Mouse (Mus musculus): ENCODE results near the gene Clec4f. TPM values are rescaled to one million over a fixed set of nuclear protein-coding genes. Genes with fewer than 3 reads are reported as not detected.
"Not testable (repeated sequence)": the region's sequence is repeated elsewhere in the genome, so short reads cannot be mapped to it uniquely, and the experiment has no call there.

Gene Clec4f
- polyA plus RNA-seq, 1 experiment from 2014 or later, result 0.24 TPM

DNA sequence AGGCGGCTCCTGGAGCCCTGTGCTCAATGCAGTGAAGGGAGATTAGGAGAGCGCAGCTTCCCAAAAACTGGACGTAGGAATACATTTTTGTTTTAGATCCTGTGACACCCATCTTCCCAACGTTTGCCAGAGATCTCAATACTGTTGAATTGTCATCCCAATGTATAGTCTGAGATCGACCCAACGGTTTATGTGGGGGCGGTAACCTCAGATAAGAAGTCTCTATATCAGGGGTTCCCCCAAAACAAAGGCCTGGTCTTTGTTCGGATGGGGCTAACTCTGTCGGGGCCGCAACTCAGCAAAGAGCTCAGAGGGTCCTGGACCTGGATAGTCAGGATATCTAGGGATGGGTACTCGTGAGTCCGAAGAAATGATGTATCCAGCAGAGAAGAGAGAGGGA is 37.0 kb upstream of the Clec4f start:
- H3K27me3 ChIP-seq (replicated peaks), result peaks cover 85% of the 10 kb centered on the region
- 0 out of 2 replicates have a peak, but pooled peaks cover 2% of the 10 kb centered on the region for H3K4me1 ChIP-seq
- no peak for ATAC-seq (ENCODE audit: insufficient read depth, low FRiP score, low read depth)
- H3K9ac ChIP-seq, result no peak overlapping the region
- 2% methylated on average over 12 of the region's 12 CpGs for whole genome bisulfite sequencing
- no peak overlapping the region for H3K4me2 ChIP-seq
- H3K9me3 ChIP-seq, result no peaks in the 10 kb centered on the region
- H3K4me3 ChIP-seq (replicated peaks), result no peak overlapping the region
- no peaks in the 10 kb centered on the region for H3K36me3 ChIP-seq
- H3K27ac ChIP-seq, result no peak overlapping the region

DNA sequence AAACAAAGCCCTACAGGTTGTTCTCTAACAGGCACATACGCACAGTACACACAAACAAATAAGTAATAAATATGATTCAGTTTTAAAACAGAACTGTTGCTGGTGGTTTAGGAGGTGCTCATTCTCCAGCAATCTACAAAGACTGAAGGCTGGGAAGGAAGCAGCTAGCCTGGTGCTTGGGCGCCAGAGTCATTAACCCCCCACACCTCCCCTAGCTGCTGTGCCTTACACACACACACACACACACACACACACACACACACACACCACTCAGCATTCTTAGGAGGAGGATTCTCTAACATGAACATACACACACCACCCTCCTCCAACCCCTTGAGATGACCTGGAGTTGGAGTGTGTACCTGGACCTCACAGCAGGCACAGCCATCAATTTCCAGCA is 34.9 kb upstream of the Clec4f start:
- Histone ChIP-seq H3K9ac (no peak overlapping the region), H3K4me2 (no peak overlapping the region), H3K36me3 (no peaks in the 10 kb centered on the region), H3K9me3 (no peaks in the 10 kb centered on the region), H3K27ac (no peak overlapping the region), H3K4me3 (replicated peaks) (no peak overlapping the region), H3K27me3 (replicated peaks) (peaks cover 64% of the 10 kb centered on the region), H3K4me1 (no peaks in the 10 kb centered on the region)
- no peak for ATAC-seq (ENCODE audit: insufficient read depth, low FRiP score, low read depth)
- WGBS, result 67% methylated on average over 2 of the region's 2 CpGs

GRCm38 (mm10) chr6:83690277-83690676 is 34.3 kb upstream of the Clec4f start:
- no peak for ATAC-seq (ENCODE audit: insufficient read depth, low FRiP score, low read depth)
- H3K27me3 ChIP-seq (replicated peaks), result peaks cover 58% of the 10 kb centered on the region
- H3K4me3 ChIP-seq (replicated peaks), result no peak overlapping the region
- no peak overlapping the region for H3K9ac ChIP-seq
- H3K27ac ChIP-seq, result no peak overlapping the region
- WGBS, result 26% methylated on average over 4 of the region's 5 CpGs
- no peaks in the 10 kb centered on the region for H3K4me1 ChIP-seq
- no peaks in the 10 kb centered on the region for H3K36me3 ChIP-seq
- H3K9me3 ChIP-seq, result no peaks in the 10 kb centered on the region
- H3K4me2 ChIP-seq, result no peak overlapping the region

GRCm38 (mm10) chr6:83689374-83689773 is 33.4 kb upstream of the Clec4f start:
- Histone ChIP-seq H3K36me3 (no peaks in the 10 kb centered on the region), H3K4me1 (no peaks in the 10 kb centered on the region), H3K4me2 (no peak overlapping the region), H3K4me3 (replicated peaks) (no peak overlapping the region), H3K9ac (no peak overlapping the region), H3K9me3 (no peaks in the 10 kb centered on the region), H3K27ac (no peak overlapping the region), H3K27me3 (replicated peaks) (peaks cover 49% of the 10 kb centered on the region)
- 69% methylated on average over 4 of the region's 4 CpGs for WGBS
- no peak for ATAC-seq (ENCODE audit: insufficient read depth, low FRiP score, low read depth)

DNA sequence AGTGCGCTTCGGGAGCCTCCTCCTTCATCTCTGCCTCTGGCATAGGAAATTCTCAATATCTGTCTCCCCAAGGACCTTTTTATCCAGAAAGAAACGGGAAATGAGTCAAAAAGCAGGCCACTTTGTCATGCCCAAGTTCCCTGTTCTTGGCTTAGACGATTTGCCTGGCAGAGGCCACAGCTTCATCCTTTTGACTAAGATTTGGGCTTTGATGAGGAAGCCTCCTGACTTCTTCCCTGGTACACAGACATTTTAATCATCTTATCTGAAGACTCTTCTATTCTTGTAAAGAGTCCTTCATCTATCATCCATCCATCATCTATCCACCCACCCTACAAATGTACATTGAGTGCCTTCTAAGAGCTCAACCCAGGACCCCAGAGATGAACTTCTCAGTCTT is 21.8 kb upstream of the Clec4f start, which contains the start of gene Cd207:
Gene Cd207 (minus strand): TSS at position 101 of the 400 bp plus-strand sequence.
- 68% methylated on average over 4 of the region's 4 CpGs for WGBS
- Histone ChIP-seq H3K4me3 (replicated peaks) (no peak within 1 kb of the TSS), H3K27me3 (replicated peaks) (peaks cover 11% of the 10 kb centered on the region; the same call in 1 of the 2 replicates), H3K9me3 (no peaks in the 10 kb centered on the region), H3K27ac (no peak within 1 kb of the TSS), H3K4me1 (no peaks in the 10 kb centered on the region), H3K9ac (no peak within 1 kb of the TSS), H3K36me3 (no peaks in the 10 kb centered on the region), H3K4me2 (no peak within 1 kb of the TSS)
- no peak for ATAC-seq (ENCODE audit: insufficient read depth, low FRiP score, low read depth)

DNA sequence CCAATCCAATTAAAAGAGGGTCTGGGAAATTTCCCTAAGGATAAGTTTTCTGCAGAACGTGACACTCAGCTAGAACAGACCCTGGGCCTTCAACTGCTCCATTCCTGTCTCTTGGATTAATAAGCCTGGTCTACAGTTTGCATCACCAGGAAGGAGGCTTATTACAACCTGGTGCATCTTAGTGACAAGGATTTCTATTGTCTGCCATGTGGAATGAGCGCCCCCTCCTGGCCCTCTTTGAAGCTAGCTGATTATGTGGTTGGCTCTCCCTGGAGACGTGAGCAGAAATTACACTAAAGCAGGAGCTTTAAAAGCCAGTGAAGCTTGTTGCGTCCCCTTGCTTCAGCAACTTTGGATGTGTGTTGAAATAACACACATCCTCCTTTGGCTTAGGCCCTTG is 17.4 kb upstream of the Clec4f start:
- no peak for ATAC-seq (ENCODE audit: insufficient read depth, low FRiP score, low read depth)
- peaks cover 10% of the 10 kb centered on the region; the same call in 1 of the 2 replicates for H3K27me3 ChIP-seq (replicated peaks)
- H3K4me3 ChIP-seq (replicated peaks), result no peak overlapping the region
- 6% methylated on average over 4 of the region's 4 CpGs for WGBS
- H3K9me3 ChIP-seq, result no peaks in the 10 kb centered on the region
- no peaks in the 10 kb centered on the region for H3K4me1 ChIP-seq
- no peaks in the 10 kb centered on the region for H3K36me3 ChIP-seq
- no peak overlapping the region for H3K4me2 ChIP-seq
- no peak overlapping the region for H3K27ac ChIP-seq
- H3K9ac ChIP-seq, result no peak overlapping the region

- H3K9me3 ChIP-seq, result no peaks in the 10 kb centered on the region
- no peak overlapping the region for H3K4me3 ChIP-seq (replicated peaks)
- ATAC-seq (ENCODE audit: insufficient read depth, low FRiP score, low read depth), result no peak
- no peaks in the 10 kb centered on the region for H3K4me1 ChIP-seq
- no peak overlapping the region for H3K9ac ChIP-seq
- no peaks in the 10 kb centered on the region for H3K36me3 ChIP-seq
- no peaks in the 10 kb centered on the region for H3K27me3 ChIP-seq (replicated peaks)
- H3K27ac ChIP-seq, result no peak overlapping the region
- 84% methylated on average over 2 of the region's 2 CpGs for WGBS
- H3K4me2 ChIP-seq, result no peak overlapping the region
Measured at GRCm38 (mm10) chr6:83665009-83665408, 9.0 kb upstream of the Clec4f start.

GRCm38 (mm10) chr6:83660821-83661220 is 4.8 kb upstream of the Clec4f start:
- H3K27ac ChIP-seq, result no peak overlapping the region
- H3K27me3 ChIP-seq (replicated peaks), result no peaks in the 10 kb centered on the region
- ATAC-seq (ENCODE audit: insufficient read depth, low FRiP score, low read depth), result no peak
- no peaks in the 10 kb centered on the region for H3K36me3 ChIP-seq
- no peak overlapping the region for H3K4me3 ChIP-seq (replicated peaks)
- H3K4me2 ChIP-seq, result no peak overlapping the region
- H3K9me3 ChIP-seq, result no peaks in the 10 kb centered on the region
- H3K9ac ChIP-seq, result no peak overlapping the region
- 72% methylated on average over 4 of the region's 4 CpGs for WGBS
- no peaks in the 10 kb centered on the region for H3K4me1 ChIP-seq

DNA sequence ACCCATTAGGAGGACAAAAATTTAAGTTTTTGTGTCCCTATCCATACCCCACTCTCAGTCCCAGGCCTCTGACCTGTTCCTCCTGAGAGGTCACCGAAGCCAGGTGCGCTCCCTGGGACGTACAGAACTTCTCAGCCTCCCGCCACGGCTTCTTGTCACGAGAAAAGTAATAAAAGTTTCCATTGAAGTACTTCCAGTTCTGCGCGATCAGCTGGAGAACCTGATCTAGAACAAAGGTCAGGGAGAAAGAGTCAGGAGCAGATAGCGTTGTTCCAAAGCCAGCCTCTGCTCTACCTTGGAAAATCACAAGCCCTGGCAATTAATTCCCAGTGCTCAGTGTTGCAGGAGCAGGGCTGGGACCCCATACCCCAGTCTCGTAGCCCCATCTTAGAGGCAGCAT is 9.3 kb downstream of the Clec4f start:
- H3K36me3 ChIP-seq, result no peaks in the 10 kb centered on the region
- WGBS, result 84% methylated on average over 10 of the region's 10 CpGs

GRCm38 (mm10) chr6:83635329-83635728 is 20.7 kb downstream of the Clec4f start:
- no peak overlapping the region for H3K4me3 ChIP-seq (replicated peaks)
- no peak overlapping the region for H3K4me2 ChIP-seq
- H3K9me3 ChIP-seq, result no peaks in the 10 kb centered on the region
- H3K27me3 ChIP-seq (replicated peaks), result no peaks in the 10 kb centered on the region
- no peak for ATAC-seq (ENCODE audit: insufficient read depth, low FRiP score, low read depth)
- no peak overlapping the region for H3K27ac ChIP-seq
- no peaks in the 10 kb centered on the region for H3K4me1 ChIP-seq
- no peaks in the 10 kb centered on the region for H3K36me3 ChIP-seq
- no peak overlapping the region for H3K9ac ChIP-seq
- WGBS, result 84% methylated on average over 1 of the region's 1 CpGs

More for the DNA sequence above, 9.3 kb downstream of the Clec4f start:
- no peak overlapping the region for H3K9ac ChIP-seq
- no peaks in the 10 kb centered on the region for H3K27me3 ChIP-seq (replicated peaks)
- no peak overlapping the region for H3K4me2 ChIP-seq
- H3K27ac ChIP-seq, result no peak overlapping the region
- H3K4me1 ChIP-seq, result no peaks in the 10 kb centered on the region
- H3K4me3 ChIP-seq (replicated peaks), result no peak overlapping the region
- ATAC-seq (ENCODE audit: insufficient read depth, low FRiP score, low read depth), result no peak
- H3K9me3 ChIP-seq, result no peaks in the 10 kb centered on the region

GRCm38 (mm10) chr6:83634631-83635030 is 21.4 kb downstream of the Clec4f start:
- WGBS, result 56% methylated on average over 4 of the region's 4 CpGs

GRCm38 (mm10) chr6:83634106-83634505 is 21.9 kb downstream of the Clec4f start:
- H3K4me3 ChIP-seq (replicated peaks); H3K4me1 ChIP-seq; H3K27me3 ChIP-seq (replicated peaks); ATAC-seq (ENCODE audit: insufficient read depth, low FRiP score, low read depth); H3K36me3 ChIP-seq; H3K27ac ChIP-seq; H3K4me2 ChIP-seq; H3K9ac ChIP-seq; H3K9me3 ChIP-seq: not testable (repeated sequence)
- 42% methylated on average over 5 of the region's 5 CpGs for WGBS

More at GRCm38 (mm10) chr6:83634631-83635030, 21.4 kb downstream of the Clec4f start:
- not testable (repeated sequence) for H3K4me3 ChIP-seq (replicated peaks); H3K36me3 ChIP-seq; ATAC-seq (ENCODE audit: insufficient read depth, low FRiP score, low read depth); H3K4me1 ChIP-seq; H3K9ac ChIP-seq; H3K4me2 ChIP-seq; H3K27me3 ChIP-seq (replicated peaks); H3K27ac ChIP-seq; H3K9me3 ChIP-seq

GRCm38 (mm10) chr6:83631815-83632214 is 24.2 kb downstream of the Clec4f start:
- Histone ChIP-seq H3K27me3 (replicated peaks) (no peaks in the 10 kb centered on the region), H3K4me1 (no peaks in the 10 kb centered on the region), H3K27ac (no peak overlapping the region), H3K4me2 (no peak overlapping the region), H3K4me3 (replicated peaks) (no peak overlapping the region), H3K9ac (no peak overlapping the region), H3K9me3 (no peaks in the 10 kb centered on the region), H3K36me3 (no peaks in the 10 kb centered on the region)
- no peak for ATAC-seq (ENCODE audit: insufficient read depth, low FRiP score, low read depth)
- 65% methylated on average over 4 of the region's 4 CpGs for WGBS
